Mouse (Mus musculus): ENCODE measurements at regions not wholly inside any gene's neighbourhood (a gene's known extent, or its start where the extent isn't known, plus 50 kb on each side); places are given as distances from the start of the nearest gene placed in this dataset.

DNA sequence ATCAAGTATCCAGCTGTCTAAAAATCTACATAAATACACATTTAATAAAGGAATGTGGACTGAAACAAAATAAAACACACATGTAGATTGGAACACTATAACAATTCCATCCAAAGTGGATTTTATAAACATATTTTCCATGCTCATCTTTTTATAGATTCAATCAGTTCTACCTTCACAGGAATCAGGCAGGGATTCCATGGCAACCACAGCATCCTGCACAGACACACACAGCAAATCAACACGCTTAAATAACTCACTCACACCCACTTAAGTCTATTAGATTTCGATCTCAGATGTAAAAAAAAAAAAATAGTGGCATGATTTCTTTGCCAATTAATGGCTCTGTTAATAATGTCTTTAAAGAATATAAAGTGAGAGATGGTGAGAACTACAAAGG lies 151.2 kb upstream of the Kcnip4 start:
- no peak overlapping the region for H3K4me3 ChIP-seq (ENCODE audit: insufficient read depth, low read depth, low read length)
- H3K36me3 ChIP-seq (ENCODE audit: control insufficient read depth, insufficient read depth, low read length): no peaks in the 10 kb centered on the region
- TF ChIP-seq POLR2A (IDR thresholded peaks at IDR 0.05; ENCODE audit: extremely low read depth, insufficient read depth, low read length): no peak
- no peak for TF ChIP-seq CTCF (IDR thresholded peaks at IDR 0.05; ENCODE audit: low read depth, low read length)
- WGBS: 55% methylated on average over 2 of the region's 2 CpGs
- H3K79me2 ChIP-seq (ENCODE audit: control insufficient read depth, insufficient read depth, low read length): no peaks in the 10 kb centered on the region
- no peak for DNase-seq (ENCODE audit: extremely low read depth, low read depth, low spot score)
- H3K27me3 ChIP-seq (ENCODE audit: control insufficient read depth, insufficient read depth, low read length): no peaks in the 10 kb centered on the region
- H3K27ac ChIP-seq (replicated peaks; ENCODE audit: insufficient read depth, low read depth, low read length): no peak overlapping the region
- H3K4me1 ChIP-seq (ENCODE audit: control insufficient read depth, insufficient read depth, low read length): no peaks in the 10 kb centered on the region
- H3K9ac ChIP-seq (ENCODE audit: low read depth, low read length): no peak overlapping the region

DNA sequence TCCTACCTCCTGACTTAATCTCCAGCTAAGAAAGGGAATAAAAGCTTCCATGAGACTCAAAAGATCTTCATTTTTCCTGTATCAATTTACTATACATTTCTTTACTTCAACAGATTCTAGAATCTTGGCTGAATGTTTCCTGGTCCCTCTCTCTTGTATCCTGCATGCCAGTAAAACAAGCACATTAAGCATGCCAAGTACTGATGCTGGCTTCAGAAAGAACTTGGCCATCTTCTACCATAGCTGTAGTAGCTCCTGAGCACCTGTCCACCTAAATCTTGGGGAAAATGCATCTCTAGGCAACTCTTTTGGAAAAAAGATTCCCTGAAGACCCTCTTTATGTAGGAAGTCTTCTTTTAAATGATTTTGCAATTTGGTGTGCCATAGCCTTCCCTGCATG lies 140.5 kb upstream of the Kcnip4 start:
- no peak overlapping the region for H3K4me3 ChIP-seq (ENCODE audit: insufficient read depth, low read depth, low read length)
- no peak overlapping the region for H3K27ac ChIP-seq (replicated peaks; ENCODE audit: insufficient read depth, low read depth, low read length)
- no peaks in the 10 kb centered on the region for H3K4me1 ChIP-seq (ENCODE audit: control insufficient read depth, insufficient read depth, low read length)
- no peaks in the 10 kb centered on the region for H3K36me3 ChIP-seq (ENCODE audit: control insufficient read depth, insufficient read depth, low read length)
- no peak for TF ChIP-seq CTCF (IDR thresholded peaks at IDR 0.05; ENCODE audit: low read depth, low read length)
- no peak for TF ChIP-seq POLR2A (IDR thresholded peaks at IDR 0.05; ENCODE audit: extremely low read depth, insufficient read depth, low read length)
- no peak for DNase-seq (ENCODE audit: extremely low read depth, low read depth, low spot score)
- no peaks in the 10 kb centered on the region for H3K27me3 ChIP-seq (ENCODE audit: control insufficient read depth, insufficient read depth, low read length)
- H3K79me2 ChIP-seq (ENCODE audit: control insufficient read depth, insufficient read depth, low read length): no peaks in the 10 kb centered on the region
- no peak overlapping the region for H3K9ac ChIP-seq (ENCODE audit: low read depth, low read length)

DNA sequence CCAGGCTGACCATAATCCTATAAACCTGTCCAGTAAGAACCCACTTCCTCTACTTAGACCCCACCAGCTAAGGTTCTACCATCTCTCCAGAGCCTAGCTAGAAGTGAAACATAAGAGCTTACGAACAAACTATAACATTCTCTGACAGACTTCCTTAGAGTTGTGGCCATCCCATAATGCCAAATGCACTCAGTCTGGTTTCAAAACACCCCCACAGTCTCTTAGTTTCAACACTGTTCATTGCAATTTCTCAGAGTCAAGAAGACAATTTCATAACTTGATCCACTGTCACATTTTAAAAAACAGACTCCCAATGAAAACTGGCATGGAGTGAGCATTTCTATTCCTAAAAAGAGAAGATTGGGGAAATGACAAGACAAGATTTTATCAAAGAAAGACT lies 139.2 kb upstream of the Kcnip4 start:
- H3K27me3 ChIP-seq (ENCODE audit: control insufficient read depth, insufficient read depth, low read length): no peaks in the 10 kb centered on the region
- 93% methylated on average over 1 of the region's 1 CpGs for WGBS
- DNase-seq (ENCODE audit: extremely low read depth, low read depth, low spot score): no peak

DNA sequence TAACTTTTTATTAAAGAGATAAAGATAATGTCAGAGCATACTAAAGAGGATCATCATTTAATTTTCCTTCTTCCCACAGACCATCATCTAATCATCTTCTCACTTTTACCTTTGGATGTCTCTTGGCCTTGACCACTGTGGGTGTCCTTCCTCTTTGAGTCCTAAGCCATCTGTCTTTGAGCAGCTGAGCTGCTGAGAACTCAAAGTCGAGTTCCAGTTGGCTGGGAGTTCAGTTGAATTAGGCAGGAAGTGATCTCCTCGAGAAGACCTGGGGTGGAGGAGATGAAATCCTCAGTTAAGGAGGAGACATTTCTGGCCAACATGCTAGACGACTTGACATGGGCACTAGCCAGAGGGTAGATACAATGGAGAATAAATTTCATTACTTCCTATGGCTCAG lies 137.4 kb upstream of the Kcnip4 start:
- TF ChIP-seq CTCF (IDR thresholded peaks at IDR 0.05; ENCODE audit: low read depth, low read length): no peak
- no peak for TF ChIP-seq POLR2A (IDR thresholded peaks at IDR 0.05; ENCODE audit: extremely low read depth, insufficient read depth, low read length)
- Histone ChIP-seq H3K9ac (ENCODE audit: low read depth, low read length) (no peak overlapping the region), H3K4me3 (ENCODE audit: insufficient read depth, low read depth, low read length) (no peak overlapping the region), H3K27ac (replicated peaks; ENCODE audit: insufficient read depth, low read depth, low read length) (no peak overlapping the region), H3K36me3 (ENCODE audit: control insufficient read depth, insufficient read depth, low read length) (no peaks in the 10 kb centered on the region), H3K4me1 (ENCODE audit: control insufficient read depth, insufficient read depth, low read length) (no peaks in the 10 kb centered on the region), H3K79me2 (ENCODE audit: control insufficient read depth, insufficient read depth, low read length) (no peaks in the 10 kb centered on the region), H3K27me3 (ENCODE audit: control insufficient read depth, insufficient read depth, low read length) (no peaks in the 10 kb centered on the region)
- WGBS: 39% methylated on average over 3 of the region's 3 CpGs
- DNase-seq (ENCODE audit: extremely low read depth, low read depth, low spot score): no peak

More for the DNA sequence above, 139.2 kb upstream of the Kcnip4 start:
- no peak overlapping the region for H3K27ac ChIP-seq (replicated peaks; ENCODE audit: insufficient read depth, low read depth, low read length)
- H3K9ac ChIP-seq (ENCODE audit: low read depth, low read length): no peak overlapping the region
- no peak overlapping the region for H3K4me3 ChIP-seq (ENCODE audit: insufficient read depth, low read depth, low read length)
- no peaks in the 10 kb centered on the region for H3K4me1 ChIP-seq (ENCODE audit: control insufficient read depth, insufficient read depth, low read length)
- TF ChIP-seq POLR2A (IDR thresholded peaks at IDR 0.05; ENCODE audit: extremely low read depth, insufficient read depth, low read length): no peak
- no peak for TF ChIP-seq CTCF (IDR thresholded peaks at IDR 0.05; ENCODE audit: low read depth, low read length)
- H3K36me3 ChIP-seq (ENCODE audit: control insufficient read depth, insufficient read depth, low read length): no peaks in the 10 kb centered on the region
- H3K79me2 ChIP-seq (ENCODE audit: control insufficient read depth, insufficient read depth, low read length): no peaks in the 10 kb centered on the region

DNA sequence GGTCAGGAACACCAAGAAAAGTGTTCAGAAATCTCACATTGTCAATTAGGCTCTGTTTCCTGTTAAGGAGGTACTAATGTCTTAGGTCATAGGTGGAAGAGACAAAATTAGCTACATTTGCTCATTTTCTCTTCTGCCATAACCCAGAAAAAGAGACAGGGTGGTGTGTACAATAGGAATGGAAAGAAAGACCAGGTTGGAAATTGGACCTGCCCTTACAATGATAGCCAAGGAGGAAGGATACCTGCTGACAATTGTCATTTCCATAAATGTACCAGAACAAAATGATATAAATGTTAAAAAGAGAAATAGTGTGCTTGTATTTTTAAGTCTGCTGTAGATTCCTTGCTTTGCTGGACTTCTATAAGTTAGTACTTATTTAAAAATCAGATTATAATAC lies 135.9 kb upstream of the Kcnip4 start:
- Histone ChIP-seq H3K27me3 (ENCODE audit: control insufficient read depth, insufficient read depth, low read length) (no peaks in the 10 kb centered on the region), H3K9ac (ENCODE audit: low read depth, low read length) (no peak overlapping the region), H3K4me3 (ENCODE audit: insufficient read depth, low read depth, low read length) (no peak overlapping the region), H3K27ac (replicated peaks; ENCODE audit: insufficient read depth, low read depth, low read length) (no peak overlapping the region), H3K79me2 (ENCODE audit: control insufficient read depth, insufficient read depth, low read length) (no peaks in the 10 kb centered on the region), H3K4me1 (ENCODE audit: control insufficient read depth, insufficient read depth, low read length) (no peaks in the 10 kb centered on the region), H3K36me3 (ENCODE audit: control insufficient read depth, insufficient read depth, low read length) (no peaks in the 10 kb centered on the region)
- no peak for TF ChIP-seq CTCF (IDR thresholded peaks at IDR 0.05; ENCODE audit: low read depth, low read length)
- no peak for TF ChIP-seq POLR2A (IDR thresholded peaks at IDR 0.05; ENCODE audit: extremely low read depth, insufficient read depth, low read length)
- DNase-seq (ENCODE audit: extremely low read depth, low read depth, low spot score): no peak

DNA sequence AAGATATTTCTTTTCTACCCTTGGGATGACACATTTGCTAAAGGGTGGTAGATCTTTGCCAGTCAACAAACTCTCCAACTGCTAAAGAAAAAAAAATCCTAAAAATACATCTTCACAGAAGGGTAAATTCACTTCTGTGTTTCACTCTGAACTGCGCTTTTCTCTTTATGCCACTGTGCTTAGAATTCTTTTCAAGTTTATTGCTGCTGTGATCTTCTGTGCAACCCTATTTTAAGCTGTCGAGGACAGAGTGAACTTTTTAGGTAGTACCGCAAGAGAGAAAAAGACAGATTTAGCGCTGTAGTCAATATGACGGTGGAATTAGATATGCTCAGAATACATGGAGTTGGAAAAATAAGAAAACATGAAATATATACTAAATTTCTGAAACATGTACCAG lies 126.2 kb upstream of the Kcnip4 start:
- no peaks in the 10 kb centered on the region for H3K79me2 ChIP-seq (ENCODE audit: control insufficient read depth, insufficient read depth, low read length)
- TF ChIP-seq CTCF (IDR thresholded peaks at IDR 0.05; ENCODE audit: low read depth, low read length) (no peak), POLR2A (IDR thresholded peaks at IDR 0.05; ENCODE audit: extremely low read depth, insufficient read depth, low read length) (no peak)
- no peak overlapping the region for H3K4me3 ChIP-seq (ENCODE audit: insufficient read depth, low read depth, low read length)
- no peak for DNase-seq (ENCODE audit: extremely low read depth, low read depth, low spot score)
- H3K4me1 ChIP-seq (ENCODE audit: control insufficient read depth, insufficient read depth, low read length): no peaks in the 10 kb centered on the region
- H3K9ac ChIP-seq (ENCODE audit: low read depth, low read length): no peak overlapping the region
- H3K36me3 ChIP-seq (ENCODE audit: control insufficient read depth, insufficient read depth, low read length): no peaks in the 10 kb centered on the region
- no peaks in the 10 kb centered on the region for H3K27me3 ChIP-seq (ENCODE audit: control insufficient read depth, insufficient read depth, low read length)
- WGBS: 87% methylated on average over 5 of the region's 5 CpGs
- H3K27ac ChIP-seq (replicated peaks; ENCODE audit: insufficient read depth, low read depth, low read length): no peak overlapping the region

Measured in liver, adult 2 months (tissue).